Mouse (Mus musculus) forebrain, embryonic 15.5 days (tissue): ENCODE data around the gene Pknox1. TPM values are rescaled to one million over a fixed set of nuclear protein-coding genes. Genes with fewer than 3 reads are reported as not detected.
A peak's percentile ranks its signal among the peaks of the same experiment; 100 is the strongest.
"Not testable (repeated sequence)": the region's sequence is repeated elsewhere in the genome, so short reads cannot be mapped to it uniquely, and the experiment has no call there.

ENCODE experiments used
- ATAC-seq: fragments of 200-750 bp; cut with Nextera tagmentation; replicated peaks from 2 replicates; pipeline ENCODE4 v1.8.0; 2017; ENCODE audit warnings: mild to moderate bottlenecking, moderate TSS enrichment, moderate library complexity
- H3K27ac ChIP-seq: fragments of 300-500 bp; sonication (generic); replicated peaks from 2 replicates; pipeline ENCODE4 v1.5.1; 2015; ENCODE audit warnings: mild to moderate bottlenecking, inconsistent platforms
- H3K27me3 ChIP-seq: fragments of 300-500 bp; sonication (generic); 2 replicates; pipeline ENCODE4 v1.6.1; 2015; ENCODE audit warnings: inconsistent platforms
- H3K36me3 ChIP-seq: fragments of 300-500 bp; sonication (generic); 2 replicates; pipeline ENCODE4 v1.6.1; 2015; ENCODE audit warnings: mild to moderate bottlenecking, inconsistent platforms
- H3K4me1 ChIP-seq: fragments of 300-500 bp; sonication (generic); 2 replicates; pipeline ENCODE4 v1.6.1; 2015; ENCODE audit warnings: inconsistent platforms
- H3K4me2 ChIP-seq: fragments of 300-500 bp; sonication (generic); replicated peaks from 2 replicates; pipeline ENCODE4 v1.6.1; 2015; ENCODE audit warnings: mild to moderate bottlenecking, inconsistent platforms
- H3K4me3 ChIP-seq: fragments of 300-500 bp; sonication (generic); 2 replicates; pipeline ENCODE4 v1.5.1; 2015; ENCODE audit warnings: mild to moderate bottlenecking, inconsistent platforms
- H3K9ac ChIP-seq: fragments of 300-500 bp; sonication (generic); replicated peaks from 2 replicates; pipeline ENCODE4 v1.6.1; 2015; ENCODE audit warnings: mild to moderate bottlenecking, inconsistent platforms
- H3K9me3 ChIP-seq: fragments of 300-500 bp; sonication (generic); 2 replicates; pipeline ENCODE4 v1.6.1; 2016; ENCODE audit warnings: inconsistent platforms
- WGBS: fragments of 180-500 bp; shearing (Covaris S2); methylation state at CpG from one replicate; pipeline ENCODE4 v1.1.7; 2015; ENCODE audit warnings: mixed read lengths; 5-methylcytosine and 5-hydroxymethylcytosine counted together
- polyA plus RNA-seq: library from polyadenylated mRNA; unstranded; fragments of >200 nt; fragmentation: Nextera tagmentation; extraction: Ambion mirVana; gene quantifications from 2 replicates; pipeline ENCODE4 v1.2.1, GENCODE M21; 2015

Gene Pknox1
- polyA plus RNA-seq, 1 experiment from 2014 or later = 33.2 TPM

DNA sequence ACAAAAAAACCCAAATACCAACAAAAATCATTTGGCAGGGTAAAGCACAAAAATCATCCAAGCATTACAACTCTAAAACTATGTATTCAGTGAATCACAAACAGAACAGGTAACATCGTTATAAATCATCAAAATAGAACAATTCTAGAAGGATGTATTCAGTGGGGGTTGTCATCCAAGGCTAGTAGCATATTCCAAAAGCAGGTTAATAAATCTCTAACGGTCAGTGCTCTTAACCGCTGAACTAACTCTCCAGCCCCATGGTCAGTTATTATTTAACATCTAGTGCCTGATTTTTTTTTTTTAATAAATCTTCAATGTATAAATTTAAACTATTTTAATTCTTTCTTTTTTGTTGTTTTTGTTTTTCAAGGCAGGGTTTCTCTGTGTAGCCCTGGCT lies 44.6 kb downstream of the Pknox1 start:
- H3K36me3 ChIP-seq = peaks cover 18% of the 10 kb centered on the region
- not testable (repeated sequence) for H3K9me3 ChIP-seq, H3K4me1 ChIP-seq, H3K4me3 ChIP-seq, H3K27ac ChIP-seq, H3K27me3 ChIP-seq, H3K9ac ChIP-seq, ATAC-seq, H3K4me2 ChIP-seq
- WGBS = 92% methylated on average over 3 of the region's 3 CpGs

DNA sequence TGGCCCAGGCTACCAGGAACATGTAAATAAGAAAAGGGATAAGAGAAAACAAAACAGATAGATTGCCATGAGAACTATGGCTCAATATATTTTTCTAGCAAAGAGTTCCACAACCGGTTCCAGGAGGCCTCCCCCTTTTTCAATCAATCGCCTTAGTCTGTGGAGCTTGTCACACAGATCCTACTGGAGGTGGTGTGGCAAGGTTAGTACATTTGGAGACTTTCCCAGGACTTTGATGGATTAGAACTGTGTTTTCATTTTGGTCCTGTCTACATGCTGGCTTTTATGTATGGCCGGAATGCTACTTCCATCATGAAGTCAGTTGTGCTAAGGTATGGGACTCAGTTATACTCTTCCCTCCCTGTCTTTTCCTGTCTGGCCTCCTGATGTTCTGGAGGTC lies 45.4 kb downstream of the Pknox1 start:
- H3K27me3 ChIP-seq = no peaks in the 10 kb centered on the region
- WGBS = 94% methylated on average over 3 of the region's 3 CpGs
- H3K9ac ChIP-seq = no peak overlapping the region
- ATAC-seq = no peak
- no peak overlapping the region for H3K4me3 ChIP-seq
- H3K4me2 ChIP-seq = no peak overlapping the region
- H3K36me3 ChIP-seq = peaks cover 11% of the 10 kb centered on the region
- no peaks in the 10 kb centered on the region for H3K4me1 ChIP-seq
- no peaks in the 10 kb centered on the region for H3K9me3 ChIP-seq
- H3K27ac ChIP-seq = no peak overlapping the region

DNA sequence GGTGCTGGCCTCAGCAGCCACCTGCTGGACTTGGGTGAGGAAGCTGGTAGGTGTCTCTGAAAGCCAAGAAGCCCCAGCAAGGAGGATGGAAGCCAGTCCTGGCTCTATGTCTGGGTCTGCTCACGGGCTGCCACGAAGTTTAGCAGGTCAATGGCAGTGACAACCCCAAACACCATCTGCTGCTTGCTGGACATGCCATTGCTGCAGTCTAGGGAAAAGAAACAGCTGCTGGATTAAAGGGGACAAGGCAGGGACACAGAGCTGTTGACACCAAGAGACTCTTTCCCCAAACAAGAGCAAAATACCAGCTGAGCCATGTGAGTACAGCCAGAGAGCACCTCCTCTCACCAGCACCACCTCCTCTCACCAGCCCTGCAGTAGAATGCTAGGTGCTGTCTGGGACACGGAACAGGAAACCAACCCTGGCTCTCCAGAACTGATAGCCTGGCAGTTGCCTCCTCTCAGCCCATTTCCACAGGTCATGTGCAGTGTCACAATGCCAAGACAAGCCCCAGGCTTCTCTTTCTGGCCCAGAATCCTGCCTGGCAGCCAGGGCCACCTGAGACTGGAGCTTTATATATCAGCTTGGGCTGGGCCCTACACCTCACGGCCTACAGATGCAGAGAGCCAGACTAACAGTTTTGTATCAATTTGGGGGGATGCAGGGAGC lies 48.7 kb downstream of the Pknox1 start:
- ATAC-seq = no peak
- Histone ChIP-seq H3K27ac (no peak overlapping the region), H3K36me3 (no peaks in the 10 kb centered on the region), H3K4me1 (no peaks in the 10 kb centered on the region), H3K27me3 (no peaks in the 10 kb centered on the region), H3K4me3 (no peak overlapping the region), H3K4me2 (no peak overlapping the region), H3K9ac (no peak overlapping the region), H3K9me3 (no peaks in the 10 kb centered on the region)
- 77% methylated on average over 4 of the region's 4 CpGs for WGBS

DNA sequence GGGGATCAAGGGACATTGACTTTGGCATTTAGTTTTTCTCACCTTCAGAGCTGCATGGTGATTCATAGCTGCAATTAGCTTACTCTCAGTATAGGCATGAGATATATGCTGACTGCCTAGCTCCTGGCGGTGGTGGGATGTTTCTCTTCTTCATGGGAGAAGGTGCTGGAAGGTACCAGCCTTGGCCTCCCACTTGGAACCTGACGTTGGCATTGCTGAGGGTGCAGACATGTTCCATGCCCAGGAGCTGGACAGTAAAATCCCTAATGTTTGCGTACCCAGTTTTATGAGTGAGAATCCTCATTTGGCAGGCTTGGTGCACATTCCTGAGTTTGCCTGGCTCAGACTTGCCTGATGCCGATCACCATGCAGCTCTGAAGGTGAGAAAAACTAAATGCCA lies 58.6 kb downstream of the Pknox1 start:
- Histone ChIP-seq H3K9ac (no peak overlapping the region), H3K27me3 (no peaks in the 10 kb centered on the region), H3K36me3 (no peaks in the 10 kb centered on the region), H3K9me3 (no peaks in the 10 kb centered on the region), H3K27ac (no peak overlapping the region), H3K4me3 (no peak overlapping the region), H3K4me2 (no peak overlapping the region), H3K4me1 (no peaks in the 10 kb centered on the region)
- WGBS = 96% methylated on average over 4 of the region's 4 CpGs
- ATAC-seq = no peak

DNA sequence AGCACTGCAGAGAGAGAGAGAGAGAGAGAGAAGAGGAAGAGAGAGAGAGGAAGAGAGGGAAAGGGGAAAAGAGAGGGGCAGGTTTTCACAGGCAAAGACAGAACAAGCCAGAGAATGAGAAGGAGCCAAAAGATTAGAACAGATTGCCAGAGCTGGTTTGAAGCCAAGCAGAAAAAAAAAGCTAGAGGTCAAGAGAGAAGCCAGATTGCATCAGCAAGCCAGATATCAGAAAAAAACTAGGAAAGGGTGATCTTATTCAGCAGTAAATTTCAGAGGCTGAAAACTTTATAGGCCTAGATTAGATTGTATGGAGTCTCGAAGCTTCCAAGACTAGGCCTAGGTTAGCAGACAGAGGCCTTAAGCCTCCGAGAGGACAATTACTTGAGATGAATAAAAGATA lies 63.4 kb downstream of the Pknox1 start:
- Histone ChIP-seq H3K27me3 (no peaks in the 10 kb centered on the region), H3K4me2 (no peak overlapping the region), H3K36me3 (no peaks in the 10 kb centered on the region), H3K9ac (no peak overlapping the region), H3K4me3 (no peak overlapping the region), H3K9me3 (no peaks in the 10 kb centered on the region), H3K4me1 (no peaks in the 10 kb centered on the region), H3K27ac (no peak overlapping the region)
- 91% methylated on average over 2 of the region's 2 CpGs for WGBS
- no peak for ATAC-seq

DNA sequence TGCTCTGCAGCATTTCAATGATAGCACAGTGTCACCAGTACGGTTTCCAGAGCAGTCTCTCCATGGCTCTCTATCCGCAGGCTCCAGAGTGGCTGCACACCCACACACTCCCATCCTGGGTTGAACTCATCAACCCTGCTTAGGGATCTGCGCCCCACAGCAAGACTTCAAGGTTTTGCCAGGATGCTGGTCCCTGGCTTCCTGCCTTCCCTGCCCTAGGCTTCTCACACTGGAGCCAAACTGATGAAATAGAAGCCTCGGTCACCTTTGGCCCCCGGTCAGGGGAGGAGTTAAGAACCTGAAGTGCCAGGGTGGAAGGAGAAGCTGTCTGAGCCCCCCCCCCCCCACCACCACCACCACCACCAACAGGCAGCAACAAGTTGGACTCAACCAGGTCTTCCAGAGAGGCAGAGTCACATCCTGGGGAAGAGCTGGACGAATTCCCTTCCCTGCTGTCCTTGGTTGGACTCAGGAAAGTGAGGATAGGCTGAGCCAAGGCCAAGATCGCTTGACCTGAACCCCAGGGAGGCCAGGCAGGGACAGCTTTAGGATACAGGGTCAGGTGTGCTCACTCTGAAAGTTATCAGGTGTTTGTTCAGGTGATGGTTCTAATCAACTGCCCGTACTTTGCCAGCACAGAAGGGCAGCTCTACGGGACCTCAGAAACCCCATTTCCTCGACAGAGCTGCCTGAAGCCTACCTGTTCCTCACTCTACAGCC lies 66.7 kb downstream of the Pknox1 start:
- no peaks in the 10 kb centered on the region for H3K27me3 ChIP-seq
- no peak overlapping the region for H3K4me2 ChIP-seq
- H3K4me3 ChIP-seq = no peak overlapping the region
- no peak overlapping the region for H3K27ac ChIP-seq
- ATAC-seq = no peak
- no peak overlapping the region for H3K9ac ChIP-seq
- no peaks in the 10 kb centered on the region for H3K36me3 ChIP-seq
- no peaks in the 10 kb centered on the region for H3K9me3 ChIP-seq
- H3K4me1 ChIP-seq = peaks cover 1% of the 10 kb centered on the region
- WGBS = 84% methylated on average over 10 of the region's 10 CpGs

DNA sequence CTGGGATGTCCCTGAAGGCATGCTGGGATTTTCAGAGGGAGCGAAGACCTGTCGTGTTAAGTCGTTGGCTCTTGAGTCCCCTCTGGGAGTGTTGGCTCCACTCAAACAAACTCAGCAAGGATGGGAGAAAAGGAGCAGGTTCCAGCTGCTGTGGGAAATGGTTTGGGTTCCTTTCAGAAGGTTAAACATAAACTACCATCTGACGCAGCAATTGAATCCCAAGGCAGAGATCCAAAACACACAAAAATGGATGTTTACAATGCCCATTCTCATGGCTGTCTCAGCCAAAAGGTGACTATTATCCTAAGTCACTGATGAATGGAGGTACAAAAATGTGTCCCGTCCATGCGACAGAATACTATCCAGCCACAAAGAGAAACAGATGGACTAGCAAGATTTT lies 68.5 kb downstream of the Pknox1 start:
- H3K27ac ChIP-seq = no peak overlapping the region
- no peak overlapping the region for H3K4me3 ChIP-seq
- H3K9me3 ChIP-seq = no peaks in the 10 kb centered on the region
- H3K27me3 ChIP-seq = no peaks in the 10 kb centered on the region
- WGBS = 71% methylated on average over 6 of the region's 6 CpGs
- peaks cover 19% of the 10 kb centered on the region for H3K4me1 ChIP-seq
- no peaks in the 10 kb centered on the region for H3K36me3 ChIP-seq
- ATAC-seq = no peak
- no peak overlapping the region for H3K9ac ChIP-seq
- H3K4me2 ChIP-seq = no peak overlapping the region

DNA sequence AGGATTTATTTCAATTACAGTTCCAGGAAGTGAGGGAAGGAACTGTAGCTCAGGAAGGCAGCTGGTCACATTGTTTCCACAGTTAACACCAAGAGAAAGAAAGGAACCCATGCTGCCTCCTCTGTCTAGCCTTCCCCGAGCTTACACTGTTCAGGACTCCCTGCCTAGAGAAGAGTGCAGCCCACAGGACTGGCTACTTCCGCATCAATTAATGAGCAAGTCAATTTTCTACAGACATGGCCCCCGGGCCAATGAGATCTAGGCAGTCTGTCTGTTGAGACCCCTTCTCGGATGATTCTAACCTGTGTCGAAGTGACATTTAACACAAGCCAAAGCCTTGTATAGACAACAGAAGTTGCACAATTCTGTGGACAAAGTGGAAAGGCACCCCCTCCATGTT lies 70.4 kb downstream of the Pknox1 start:
- ATAC-seq = no peak
- Histone ChIP-seq H3K4me3 (no peak overlapping the region), H3K4me2 (no peak overlapping the region), H3K36me3 (no peaks in the 10 kb centered on the region), H3K4me1 (peaks cover 29% of the 10 kb centered on the region), H3K9me3 (no peaks in the 10 kb centered on the region), H3K27ac (no peak overlapping the region), H3K27me3 (no peaks in the 10 kb centered on the region), H3K9ac (no peak overlapping the region)
- WGBS = 69% methylated on average over 5 of the region's 5 CpGs

DNA sequence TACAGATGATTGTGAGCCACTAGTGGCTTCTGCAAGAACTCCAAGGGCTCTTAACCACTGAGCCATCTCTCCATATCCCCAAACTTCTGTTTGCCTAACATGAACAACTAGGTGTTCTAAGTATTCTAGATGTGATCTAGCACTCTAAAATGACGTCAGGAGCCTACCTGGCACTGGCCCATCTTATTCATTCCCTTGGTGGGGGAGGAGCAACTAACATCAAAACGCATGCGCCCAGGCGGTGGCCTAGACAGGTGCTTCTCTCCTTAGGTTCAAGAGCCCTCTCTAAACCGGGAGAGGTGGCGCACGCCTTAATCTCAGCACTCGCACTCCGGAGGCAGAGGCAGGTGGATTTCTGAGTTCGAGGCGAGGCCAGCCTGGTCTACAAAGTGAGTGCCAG lies 71.2 kb downstream of the Pknox1 start:
- Histone ChIP-seq H3K4me2 (peak overlapping the region; percentile 98; the same call in 1 of the 2 replicates), H3K27me3 (no peaks in the 10 kb centered on the region), H3K9ac (no peak overlapping the region), H3K27ac (no peak overlapping the region), H3K4me1 (peaks cover 30% of the 10 kb centered on the region), H3K4me3 (peak overlapping the region; percentile 52; the same call in 1 of the 2 replicates), H3K36me3 (no peaks in the 10 kb centered on the region), H3K9me3 (no peaks in the 10 kb centered on the region)
- no peak for ATAC-seq
- 65% methylated on average over 11 of the region's 11 CpGs for WGBS

DNA sequence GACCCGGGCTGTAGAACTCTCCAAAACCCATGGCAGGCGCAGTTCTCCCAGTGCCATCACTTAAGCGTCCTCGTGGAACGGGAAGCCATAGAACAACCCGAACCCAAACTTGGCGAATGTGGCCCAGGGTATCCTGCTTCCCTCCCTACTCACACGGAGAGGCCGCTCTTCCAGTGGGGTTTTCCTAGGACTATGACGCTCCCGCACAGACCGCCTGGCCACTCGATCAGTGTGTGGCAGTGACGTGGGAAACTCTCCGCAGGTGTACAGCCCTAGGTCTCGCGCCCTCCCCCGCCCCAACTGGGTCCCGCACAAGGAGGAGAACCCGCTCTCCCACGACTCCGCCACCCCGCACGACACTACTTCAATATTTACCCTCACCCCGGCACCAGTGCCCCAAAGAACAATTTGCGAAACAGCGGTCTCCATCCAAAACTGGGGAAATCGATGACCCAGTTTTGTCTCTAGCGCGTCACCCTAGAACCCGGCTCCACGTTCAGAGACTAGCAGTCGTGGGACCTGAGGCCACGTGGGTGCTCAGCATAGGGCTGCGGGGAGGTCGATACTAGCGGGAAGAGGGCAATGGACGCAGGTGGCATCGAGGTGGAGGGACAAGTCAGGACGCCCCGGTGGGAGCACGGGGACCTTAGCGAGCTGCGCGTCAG lies 71.9 kb downstream of the Pknox1 start:
- Histone ChIP-seq H3K4me1 (peaks cover 30% of the 10 kb centered on the region), H3K36me3 (no peaks in the 10 kb centered on the region), H3K27me3 (no peaks in the 10 kb centered on the region), H3K9ac (peak overlapping the region; percentile 44), H3K4me2 (peak overlapping the region; percentile 98), H3K27ac (no peak overlapping the region; the same call in 1 of the 2 replicates), H3K4me3 (peak overlapping the region; percentile 52), H3K9me3 (no peaks in the 10 kb centered on the region)
- 4% methylated on average over 45 of the region's 45 CpGs for WGBS
- peak; percentile 47 for ATAC-seq

DNA sequence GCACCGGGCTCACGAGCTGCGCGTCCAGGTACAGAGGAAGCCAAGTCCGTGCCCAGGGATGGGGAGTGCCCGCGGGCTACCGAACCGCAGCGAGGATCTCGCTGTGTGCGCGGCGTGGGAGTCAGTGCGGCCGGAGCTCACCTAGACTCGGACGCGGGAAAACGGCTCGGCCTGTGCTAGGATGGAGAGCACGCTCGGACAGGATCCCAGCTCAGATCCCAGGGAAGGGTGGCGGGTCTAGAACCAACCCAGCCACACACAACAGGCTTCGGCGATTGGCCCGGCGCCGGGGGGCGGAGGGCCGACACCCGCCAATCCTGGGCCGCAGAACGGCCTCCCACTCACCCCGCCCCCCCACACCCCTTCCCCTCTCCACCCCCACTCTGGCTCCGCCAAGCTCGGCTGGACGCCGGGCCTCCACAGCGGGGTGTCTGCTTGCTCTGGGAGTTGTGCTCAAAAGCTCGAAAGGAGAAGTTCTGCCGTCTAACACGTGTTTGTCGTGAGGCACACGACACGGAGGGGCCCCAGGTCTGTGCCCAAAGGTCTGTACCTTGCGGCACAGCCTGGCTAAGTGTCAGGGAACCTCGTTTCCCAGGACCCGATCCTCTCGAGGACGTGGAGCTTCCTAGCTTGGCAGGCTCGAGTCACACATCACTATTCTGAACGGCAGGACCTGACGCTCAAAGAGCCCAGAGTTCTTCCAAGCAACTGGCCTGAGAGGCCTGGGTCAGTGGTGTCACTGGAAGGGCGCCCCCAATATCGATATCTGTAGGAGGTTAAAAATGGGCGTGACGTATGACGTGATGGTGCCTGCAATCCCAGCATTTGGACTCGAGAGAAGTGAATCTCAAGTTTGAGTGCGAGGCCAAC lies 72.6 kb downstream of the Pknox1 start, which contains the start of gene Cbs:
Gene Cbs, minus strand, starts transcription at position 297 of the 870 bp plus-strand sequence.
- ATAC-seq = peak; percentile 82
- H3K4me1 ChIP-seq = peaks cover 30% of the 10 kb centered on the region
- H3K4me3 ChIP-seq = peak within 1 kb of the TSS; percentile 52
- no peaks in the 10 kb centered on the region for H3K36me3 ChIP-seq
- no peaks in the 10 kb centered on the region for H3K9me3 ChIP-seq
- H3K27ac ChIP-seq = peak within 1 kb of the TSS; percentile 76
- WGBS = 2% methylated on average over 61 of the region's 61 CpGs
- H3K9ac ChIP-seq = peak within 1 kb of the TSS; percentile 44
- no peaks in the 10 kb centered on the region for H3K27me3 ChIP-seq
- H3K4me2 ChIP-seq = peak within 1 kb of the TSS; percentile 98
